Mouse (Mus musculus) lung, embryonic 16.5 days (tissue): Measurements from ENCODE around the gene Tspan2. TPM values are rescaled to one million over a fixed set of nuclear protein-coding genes. Genes with fewer than 3 reads are reported as not detected.

Source experiments
- ATAC-seq: fragments of 200-750 bp; cut with Nextera tagmentation; 2 replicates; pipeline ENCODE4 v1.8.0; 2017; ENCODE audit warnings: low read depth, mild to moderate bottlenecking, moderate library complexity
- H3K27ac ChIP-seq: fragments of 300-500 bp; sonication (generic); 2 replicates; pipeline ENCODE4 v1.5.1; 2014; ENCODE audit warnings: mild to moderate bottlenecking, control low read depth, low read length
- H3K27me3 ChIP-seq: fragments of 300-500 bp; sonication (generic); 2 replicates; pipeline ENCODE4 v1.6.1; 2014; ENCODE audit warnings: low read depth, low read length, mixed read lengths; ENCODE audit not compliant: control insufficient read depth, insufficient read depth
- H3K36me3 ChIP-seq: fragments of 300-500 bp; sonication (generic); 2 replicates; pipeline ENCODE4 v1.6.1; 2014; ENCODE audit warnings: low read length; ENCODE audit not compliant: control insufficient read depth, insufficient read depth
- H3K4me1 ChIP-seq: fragments of 300-500 bp; sonication (generic); replicated peaks from 2 replicates; pipeline ENCODE4 v1.6.1; 2014; ENCODE audit warnings: low read length, mixed read lengths; ENCODE audit not compliant: control insufficient read depth, insufficient read depth
- H3K4me2 ChIP-seq: fragments of 300-500 bp; sonication (generic); 2 replicates; pipeline ENCODE4 v1.6.1; 2014; ENCODE audit warnings: low read depth, low read length, control low read depth
- H3K4me3 ChIP-seq: fragments of 300-500 bp; sonication (generic); 2 replicates; pipeline ENCODE4 v1.5.1; 2014; ENCODE audit warnings: mild to moderate bottlenecking, low read length, control low read depth
- H3K9ac ChIP-seq: fragments of 300-500 bp; sonication (generic); 2 replicates; pipeline ENCODE4 v1.6.1; 2014; ENCODE audit warnings: low read length, control low read depth
- H3K9me3 ChIP-seq: fragments of 300-500 bp; sonication (generic); 2 replicates; pipeline ENCODE4 v1.6.1; 2016; ENCODE audit warnings: low read length; ENCODE audit not compliant: control insufficient read depth
- WGBS: fragments of 180-500 bp; shearing (Covaris S2); extraction: QIAGEN DNeasy Blood & Tissue Kit; methylation state at CpG from one replicate; pipeline ENCODE4 v1.1.7; 2014; 5-methylcytosine and 5-hydroxymethylcytosine counted together
- polyA plus RNA-seq: library from polyadenylated mRNA; unstranded; fragments of >200 nt; fragmentation: Nextera tagmentation; extraction: Ambion mirVana; gene quantifications from 2 replicates; pipeline ENCODE4 v1.2.1, GENCODE M21; 2015

Tspan2 gene
- polyA plus RNA-seq, 1 experiment from 2014 or later, result 17.9 TPM

DNA sequence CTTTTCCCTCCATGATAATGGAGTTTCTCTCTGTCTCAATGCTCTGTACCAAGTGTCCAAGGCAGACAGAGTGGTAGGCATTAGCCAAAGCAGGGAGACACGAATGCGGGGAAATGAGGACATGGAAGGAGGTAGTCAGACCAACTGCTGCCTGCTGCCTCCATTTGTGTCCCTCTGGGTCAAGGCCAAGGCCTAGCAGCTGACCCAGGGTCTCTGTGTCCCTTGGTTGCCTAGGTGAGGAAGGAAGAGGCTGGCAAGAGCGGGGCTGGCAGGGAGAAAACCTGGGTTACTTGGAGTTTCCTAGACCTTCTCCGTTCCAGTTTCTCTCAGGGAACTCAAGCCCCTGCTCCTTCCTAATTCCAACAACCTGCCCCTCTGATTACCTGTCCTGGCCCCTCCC is 17.7 kb downstream of the Tspan2 start:
- H3K36me3 ChIP-seq, result no peaks in the 10 kb centered on the region
- peaks cover 22% of the 10 kb centered on the region for H3K4me1 ChIP-seq
- no peak overlapping the region for H3K4me3 ChIP-seq
- no peaks in the 10 kb centered on the region for H3K27me3 ChIP-seq
- H3K4me2 ChIP-seq, result no peak overlapping the region
- no peaks in the 10 kb centered on the region for H3K9me3 ChIP-seq
- no peak overlapping the region for H3K9ac ChIP-seq
- peak overlapping the region; percentile 86 for H3K27ac ChIP-seq
- WGBS, result 87% methylated on average over 4 of the region's 4 CpGs
- ATAC-seq, result no peak

DNA sequence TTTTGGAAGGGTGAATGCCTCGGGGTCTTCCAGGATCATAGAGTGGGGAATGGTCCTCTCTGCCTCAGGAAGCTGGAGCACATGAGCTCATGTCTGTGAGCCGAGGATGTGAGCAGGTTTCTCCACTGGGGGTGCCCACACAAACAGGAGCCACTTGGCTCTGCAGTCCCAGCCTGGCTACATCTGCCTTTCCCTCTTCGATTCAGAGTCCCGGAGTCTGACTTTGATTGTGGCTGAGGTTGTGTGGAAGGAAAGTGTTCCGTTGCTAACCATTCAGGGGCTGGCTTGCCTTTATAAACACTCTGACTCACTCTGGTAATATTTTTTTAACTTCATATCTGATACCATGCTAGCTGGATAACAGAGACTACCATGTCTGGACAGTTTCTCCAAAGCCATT is 18.1 kb downstream of the Tspan2 start:
- no peaks in the 10 kb centered on the region for H3K27me3 ChIP-seq
- H3K36me3 ChIP-seq, result no peaks in the 10 kb centered on the region
- H3K4me3 ChIP-seq, result no peak overlapping the region
- H3K9ac ChIP-seq, result no peak overlapping the region
- H3K9me3 ChIP-seq, result no peaks in the 10 kb centered on the region
- H3K27ac ChIP-seq, result peak overlapping the region; percentile 86
- whole genome bisulfite sequencing, result 61% methylated on average over 5 of the region's 5 CpGs
- no peak overlapping the region for H3K4me2 ChIP-seq
- ATAC-seq, result no peak
- peaks cover 22% of the 10 kb centered on the region for H3K4me1 ChIP-seq

DNA sequence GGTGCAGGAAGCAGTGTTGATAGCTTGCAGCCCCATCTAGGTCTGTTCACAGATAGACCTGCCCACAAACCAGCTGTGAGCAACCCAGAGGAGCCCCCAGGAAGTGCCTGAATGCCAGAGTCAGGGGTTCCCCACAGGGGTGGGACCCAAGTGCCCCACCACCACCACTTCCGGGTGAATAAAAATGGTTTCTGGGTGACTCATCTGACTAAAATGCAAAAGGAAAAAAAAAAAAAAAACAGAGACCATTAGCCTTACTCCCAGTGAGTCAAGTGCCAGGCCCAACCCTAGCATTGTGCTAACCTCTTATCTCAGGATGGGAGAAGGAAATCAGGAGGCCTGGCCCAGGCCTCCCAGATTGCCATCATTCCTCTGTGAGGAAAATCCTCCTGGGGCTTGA is 21.5 kb downstream of the Tspan2 start:
- Histone ChIP-seq H3K4me1 (peaks cover 16% of the 10 kb centered on the region), H3K9me3 (no peaks in the 10 kb centered on the region), H3K36me3 (no peaks in the 10 kb centered on the region), H3K4me3 (no peak overlapping the region), H3K4me2 (no peak overlapping the region), H3K27me3 (no peaks in the 10 kb centered on the region), H3K27ac (peak overlapping the region; percentile 50), H3K9ac (no peak overlapping the region)
- 12% methylated on average over 1 of the region's 1 CpGs for WGBS
- ATAC-seq, result peak; percentile 71

DNA sequence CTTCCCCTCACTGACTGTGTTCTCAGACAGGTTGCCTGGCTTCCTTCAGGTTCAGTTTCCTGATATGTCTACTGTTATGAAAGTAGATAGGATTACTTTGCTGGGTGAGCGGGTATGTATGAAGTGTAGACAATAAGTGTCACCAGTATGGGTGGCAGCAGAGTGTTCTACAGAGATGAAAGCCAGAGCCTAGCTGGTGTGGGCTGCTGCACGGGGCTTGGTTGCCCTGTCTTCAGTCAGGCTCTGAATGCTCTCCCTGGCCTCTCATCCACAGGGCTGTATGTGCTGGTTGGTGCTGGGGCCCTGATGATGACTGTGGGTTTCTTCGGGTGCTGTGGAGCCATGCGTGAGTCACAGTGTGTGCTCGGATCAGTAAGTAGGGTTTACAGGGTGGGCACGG is 22.7 kb downstream of the Tspan2 start:
- WGBS, result 66% methylated on average over 6 of the region's 6 CpGs
- Histone ChIP-seq H3K4me2 (no peak overlapping the region), H3K27ac (peak overlapping the region; percentile 50), H3K9me3 (no peaks in the 10 kb centered on the region), H3K27me3 (no peaks in the 10 kb centered on the region), H3K36me3 (no peaks in the 10 kb centered on the region), H3K4me3 (no peak overlapping the region), H3K4me1 (peaks cover 10% of the 10 kb centered on the region), H3K9ac (no peak overlapping the region)
- no peak for ATAC-seq

DNA sequence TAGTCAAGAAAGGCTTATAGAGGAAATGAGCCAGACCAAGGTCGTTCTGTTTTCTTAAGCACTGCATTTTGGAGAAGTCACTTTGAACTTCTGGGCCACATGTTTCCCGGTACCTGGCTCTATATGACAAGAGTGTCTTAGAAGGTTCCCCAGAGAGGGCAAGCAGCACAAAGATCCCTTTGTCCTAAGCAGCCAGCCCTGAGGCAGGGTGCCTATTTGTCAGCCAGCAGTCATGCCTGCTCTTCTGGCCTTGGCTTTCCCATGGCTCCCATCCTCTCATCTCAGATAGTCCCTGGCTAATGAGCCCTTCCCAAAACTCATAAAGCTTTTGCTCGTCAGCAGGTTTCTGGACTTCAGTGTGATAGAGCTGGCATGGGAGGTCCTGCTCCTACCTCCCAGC is 25.9 kb downstream of the Tspan2 start:
- Histone ChIP-seq H3K27me3 (no peaks in the 10 kb centered on the region), H3K9me3 (no peaks in the 10 kb centered on the region), H3K4me2 (no peak overlapping the region), H3K36me3 (no peaks in the 10 kb centered on the region), H3K4me1 (peaks cover 9% of the 10 kb centered on the region; the same call in 1 of the 2 replicates), H3K4me3 (no peak overlapping the region), H3K27ac (no peak overlapping the region), H3K9ac (no peak overlapping the region)
- no peak for ATAC-seq
- 58% methylated on average over 3 of the region's 3 CpGs for WGBS

DNA sequence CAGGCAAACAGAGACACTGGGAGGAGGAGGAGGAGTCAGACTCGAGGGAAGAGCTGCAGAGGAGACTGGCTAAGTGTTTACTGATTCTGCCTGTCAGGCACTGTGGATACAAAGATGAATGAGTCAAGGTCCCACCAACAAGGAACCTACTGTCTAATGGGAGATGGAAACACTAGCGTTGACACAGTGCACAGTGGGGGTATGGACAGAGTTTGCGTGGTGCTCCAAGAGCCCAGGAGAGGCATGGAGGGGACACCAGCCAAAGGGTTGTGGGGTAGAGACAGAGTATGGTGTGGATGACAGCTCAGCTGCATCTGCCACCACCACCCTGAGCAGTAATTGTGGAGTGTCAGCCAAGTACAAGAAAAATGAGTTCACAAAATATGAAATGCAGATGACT is 28.1 kb downstream of the Tspan2 start:
- no peak for ATAC-seq
- Histone ChIP-seq H3K4me3 (no peak overlapping the region), H3K9me3 (no peaks in the 10 kb centered on the region), H3K36me3 (no peaks in the 10 kb centered on the region), H3K9ac (no peak overlapping the region), H3K27ac (no peak overlapping the region), H3K4me1 (peaks cover 4% of the 10 kb centered on the region; the same call in 1 of the 2 replicates), H3K4me2 (no peak overlapping the region), H3K27me3 (no peaks in the 10 kb centered on the region)
- 30% methylated on average over 3 of the region's 3 CpGs for WGBS

DNA sequence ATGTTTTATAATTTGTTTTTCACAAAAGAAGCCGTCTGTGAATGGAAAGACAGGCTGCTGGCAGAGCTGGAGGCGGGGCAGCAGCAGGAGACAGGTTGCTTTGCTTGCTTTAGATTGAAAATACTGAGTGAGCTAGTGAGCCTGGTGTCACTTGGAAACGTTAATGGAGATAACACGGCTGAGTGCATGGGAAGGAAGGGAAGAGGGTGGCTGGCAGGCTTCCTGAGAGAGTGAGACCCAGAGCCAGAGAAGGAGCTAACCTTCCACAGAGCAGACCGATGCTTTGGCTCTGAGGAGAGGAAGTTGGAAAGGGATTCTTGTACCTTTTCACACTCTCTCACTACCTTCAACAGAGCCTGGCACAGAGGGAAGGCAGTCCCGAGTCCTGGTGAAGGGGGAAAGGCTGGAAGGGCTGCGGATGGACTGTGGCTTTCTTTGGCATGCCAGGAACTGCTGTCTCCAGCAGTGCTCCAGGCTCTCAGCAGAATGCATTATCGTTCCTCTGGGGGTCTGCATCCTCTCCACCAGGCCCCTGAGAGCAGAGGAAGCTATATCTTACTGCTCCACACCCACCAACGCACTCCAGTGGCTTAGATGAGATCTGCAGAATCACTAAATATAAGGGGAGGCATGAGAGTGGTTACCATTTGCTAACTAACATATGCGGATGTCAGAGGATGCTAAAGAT is 29.5 kb downstream of the Tspan2 start:
- Histone ChIP-seq H3K4me3 (no peak overlapping the region), H3K36me3 (no peaks in the 10 kb centered on the region), H3K4me2 (no peak overlapping the region), H3K9me3 (no peaks in the 10 kb centered on the region), H3K27ac (no peak overlapping the region), H3K4me1 (peaks cover 4% of the 10 kb centered on the region; the same call in 1 of the 2 replicates), H3K27me3 (no peaks in the 10 kb centered on the region), H3K9ac (no peak overlapping the region)
- 30% methylated on average over 10 of the region's 10 CpGs for WGBS
- ATAC-seq, result peak; percentile 26; the same call in 1 of the 2 replicates

DNA sequence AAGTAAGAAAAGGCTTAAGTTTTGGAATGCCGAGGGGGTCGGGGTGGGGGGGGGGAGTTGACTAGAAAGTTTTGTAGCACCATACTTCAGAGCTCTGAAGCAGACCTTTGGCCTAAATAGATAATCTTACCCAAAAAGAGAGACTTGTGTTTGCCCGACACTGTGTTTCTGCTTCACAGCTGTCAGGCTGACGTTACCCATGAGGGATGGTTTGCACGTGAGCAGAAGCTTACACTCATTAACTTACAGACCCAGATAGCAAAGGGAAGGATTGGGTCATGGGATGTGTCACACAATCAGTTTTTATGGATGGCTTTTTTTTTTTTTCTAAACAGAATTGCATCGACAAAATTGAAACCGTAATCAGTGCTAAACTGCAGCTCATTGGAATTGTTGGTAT is 30.5 kb downstream of the Tspan2 start:
- Histone ChIP-seq H3K9ac (no peak overlapping the region), H3K4me3 (no peak overlapping the region), H3K4me1 (peaks cover 4% of the 10 kb centered on the region; the same call in 1 of the 2 replicates), H3K27me3 (no peaks in the 10 kb centered on the region), H3K36me3 (no peaks in the 10 kb centered on the region), H3K27ac (no peak overlapping the region), H3K4me2 (no peak overlapping the region), H3K9me3 (no peaks in the 10 kb centered on the region)
- ATAC-seq, result no peak
- 63% methylated on average over 7 of the region's 7 CpGs for WGBS

DNA sequence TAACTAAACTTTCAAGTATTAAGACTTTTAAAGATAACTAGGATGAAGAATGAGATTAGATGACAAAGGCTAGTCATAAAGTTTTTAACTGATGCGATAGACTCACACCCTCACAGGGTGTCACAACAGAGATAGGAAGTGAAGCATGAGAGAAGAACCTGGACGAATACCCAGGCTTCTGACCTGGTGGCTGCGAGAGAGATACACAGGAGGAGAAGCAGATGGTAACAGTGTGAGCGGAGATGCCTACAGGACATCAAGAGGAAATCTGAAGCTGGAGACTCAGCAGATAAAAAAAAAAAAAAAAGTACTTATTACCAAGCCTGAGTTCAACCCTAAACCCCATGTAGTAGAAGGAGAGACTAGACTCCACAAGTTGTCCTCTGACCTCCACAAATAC is 38.7 kb downstream of the Tspan2 start:
- Histone ChIP-seq H3K27ac (no peak overlapping the region), H3K4me1 (no peaks in the 10 kb centered on the region), H3K36me3 (no peaks in the 10 kb centered on the region), H3K4me2 (no peak overlapping the region), H3K27me3 (no peaks in the 10 kb centered on the region), H3K9me3 (no peaks in the 10 kb centered on the region), H3K4me3 (no peak overlapping the region), H3K9ac (no peak overlapping the region)
- 62% methylated on average over 4 of the region's 4 CpGs for WGBS
- no peak for ATAC-seq

DNA sequence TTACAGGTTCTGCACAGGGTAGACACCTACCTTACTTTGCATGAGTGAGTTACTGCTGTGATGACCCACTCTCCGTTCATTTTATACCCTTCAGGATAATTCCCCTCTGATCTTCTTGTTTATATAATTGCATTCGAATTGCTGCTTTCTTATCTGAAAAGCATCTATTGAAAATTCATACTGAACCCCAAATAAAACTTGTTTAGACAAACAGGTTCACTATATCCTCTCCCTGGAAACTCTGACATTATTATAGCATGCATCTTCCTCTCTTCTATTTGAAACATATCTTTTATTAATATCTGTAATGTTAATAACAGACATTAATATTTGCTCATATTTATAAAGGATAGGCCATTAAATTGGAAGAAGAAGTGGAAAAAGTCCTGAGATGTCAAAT is 48.3 kb downstream of the Tspan2 start, which contains the start of gene Tshb:
Gene Tshb, minus strand, starts transcription at position 101 of the 400 bp plus-strand sequence.
- ATAC-seq, result no peak
- no peak within 1 kb of the TSS for H3K27ac ChIP-seq
- WGBS, result 60% methylated on average over 2 of the region's 2 CpGs

More for the DNA sequence above, 48.3 kb downstream of the Tspan2 start, which contains the start of gene Tshb:
- H3K9ac ChIP-seq, result no peak within 1 kb of the TSS
- no peaks in the 10 kb centered on the region for H3K27me3 ChIP-seq
- H3K36me3 ChIP-seq, result no peaks in the 10 kb centered on the region
- H3K4me1 ChIP-seq, result no peaks in the 10 kb centered on the region
- H3K4me2 ChIP-seq, result no peak within 1 kb of the TSS
- no peaks in the 10 kb centered on the region for H3K9me3 ChIP-seq
- H3K4me3 ChIP-seq, result no peak within 1 kb of the TSS
